Mouse (Mus musculus) ES-E14 (cell line): ENCODE results near the gene Mycbp. TPM values are rescaled to one million over a fixed set of nuclear protein-coding genes. Genes with fewer than 3 reads are reported as not detected.
"Not testable (repeated sequence)": the region's sequence is repeated elsewhere in the genome, so short reads cannot be mapped to it uniquely, and the experiment has no call there.

ENCODE experiments used
- DNase-seq: peaks from one replicate; pipeline ENCODE4 v3.0.0-alpha.2; 2013; ENCODE audit warnings: low read depth, low spot score
- H3K27ac ChIP-seq: 2 replicates; pipeline ENCODE4 v1.5.1; 2012; ENCODE audit warnings: low read depth, mild to moderate bottlenecking, low read length, moderate library complexity, mixed read lengths; ENCODE audit not compliant: poor library complexity, insufficient read depth, severe bottlenecking
- H3K36me3 ChIP-seq: 2 replicates; pipeline ENCODE4 v1.6.1; 2012; ENCODE audit warnings: mild to moderate bottlenecking, low read length, moderate library complexity, mixed read lengths; ENCODE audit not compliant: control insufficient read depth, poor library complexity, insufficient read depth, severe bottlenecking
- H3K4me1 ChIP-seq, 2 experiments: fragments of 150-350 bp in 1 of 2; sonication (generic) in 1 of 2; 2 replicates each; pipeline ENCODE4 v1.6.1; 2012; ENCODE audit warnings: low read length in 2 of 2, mild to moderate bottlenecking in 1 of 2, mixed read lengths in 1 of 2; ENCODE audit not compliant: control insufficient read depth in 2 of 2, insufficient read depth in 2 of 2, poor library complexity in 1 of 2
- H3K4me3 ChIP-seq, 2 experiments: fragments of 150-350 bp in 1 of 2; sonication (generic) in 1 of 2; 2 replicates each; pipeline ENCODE4 v1.5.1; 2012; ENCODE audit warnings: low read length in 2 of 2, low read depth in 1 of 2, mild to moderate bottlenecking in 1 of 2, mixed read lengths in 1 of 2; ENCODE audit not compliant: insufficient read depth in 1 of 2, poor library complexity in 1 of 2, severe bottlenecking in 1 of 2
- H3K9ac ChIP-seq: 2 replicates; pipeline ENCODE4 v1.6.1; 2012; ENCODE audit warnings: low read depth, mild to moderate bottlenecking, low read length, mixed read lengths; ENCODE audit not compliant: poor library complexity, insufficient read depth, severe bottlenecking
- H3K9me3 ChIP-seq: fragments of 150-350 bp; sonication (generic); 2 replicates; pipeline ENCODE4 v1.6.1; 2012; ENCODE audit warnings: low read depth, mild to moderate bottlenecking, low read length; ENCODE audit not compliant: control insufficient read depth, insufficient read depth
- CHD2 ChIP-seq: IDR thresholded peaks from 2 replicates; pipeline ENCODE4 v1.6.1; 2014; ENCODE audit warnings: mild to moderate bottlenecking, low read depth, low read length, inconsistent platforms
- HCFC1 ChIP-seq: IDR thresholded peaks from 2 replicates; pipeline ENCODE4 v1.6.1; 2012; ENCODE audit warnings: low read length, inconsistent platforms, borderline replicate concordance; ENCODE audit not compliant: insufficient read depth
- MAFK ChIP-seq: IDR thresholded peaks from 2 replicates; pipeline ENCODE4 v1.6.1; 2014; ENCODE audit warnings: mild to moderate bottlenecking, low read depth, low read length, inconsistent platforms; ENCODE audit not compliant: insufficient read depth
- ZC3H11A ChIP-seq: IDR thresholded peaks from 2 replicates; pipeline ENCODE4 v1.6.1; 2012; ENCODE audit warnings: low read depth, mild to moderate bottlenecking, inconsistent platforms, low read length, borderline replicate concordance
- ZNF384 ChIP-seq: IDR thresholded peaks from 2 replicates; pipeline ENCODE4 v1.6.1; 2012; ENCODE audit warnings: low read depth, low read length, inconsistent platforms
- in situ Hi-C, 2 experiments: fragments of 600-800 bp; cut with MboI; formaldehyde crosslinking; loops; one replicate each; pipeline ENCODE4 v1.15.1; 2025; ENCODE audit warnings: low sequenced_read_pairs in 2 of 2, inconsistent platforms in 1 of 2; ENCODE audit not compliant: unreplicated experiment in 2 of 2
- total RNA-seq: library from RNA; depleted of rRNA; stranded (reverse); fragments of 300-350 nt; gene quantifications from 2 replicates; pipeline ENCODE4 v1.2.3, GENCODE M21; 2012

Mycbp gene
- total RNA-seq, 1 experiment, result 49.5 TPM

GRCm38 (mm10) chr4:123929994-123930393 is 25.4 kb downstream of the Mycbp start:
- Histone ChIP-seq H3K36me3 (peaks cover 15% of the 10 kb centered on the region), H3K9ac (no peak overlapping the region), H3K27ac (no peak overlapping the region), H3K4me3 (no peak overlapping the region), H3K9me3 (no peaks in the 10 kb centered on the region), H3K4me1 (no peaks in the 10 kb centered on the region)
- in situ Hi-C loops, result loop anchor here in 1 of 2 experiments (25.0 kb wide), 1 partner anchor 757 kb away; the partner anchor contains the start of gene Utp11
- no peak for DNase-seq
- TF ChIP-seq ZNF384 (peak; percentile 72), CHD2 (no peak)

- DNase-seq, result no peak
- Histone ChIP-seq H3K36me3 (peaks cover 28% of the 10 kb centered on the region), H3K9ac (no peak overlapping the region), H3K27ac (no peak overlapping the region), H3K4me1 (no peaks in the 10 kb centered on the region), H3K4me3 (no peak overlapping the region), H3K9me3 (no peaks in the 10 kb centered on the region)
- in situ Hi-C loops, result loop anchor here in 1 of 2 experiments (25.0 kb wide), 1 partner anchor 753 kb away; the partner anchor contains the start of gene Utp11
- no peak for TF ChIP-seq ZNF384
- no peak for TF ChIP-seq ZC3H11A
- TF ChIP-seq HCFC1, result no peak
These were observed 29.7 kb downstream of the Mycbp start for GRCm38 (mm10) chr4:123934306-123934705.

- no peak for TF ChIP-seq HCFC1
- peaks cover 27% of the 10 kb centered on the region for H3K36me3 ChIP-seq
These were observed 31.4 kb downstream of the Mycbp start for GRCm38 (mm10) chr4:123936059-123936458.

GRCm38 (mm10) chr4:123939838-123940237 is 35.2 kb downstream of the Mycbp start:
- H3K9ac ChIP-seq, result no peak overlapping the region
- no peak overlapping the region for H3K4me3 ChIP-seq
- TF ChIP-seq ZC3H11A (no peak), CHD2 (no peak), MAFK (no peak), ZNF384 (no peak)
- H3K27ac ChIP-seq, result no peak overlapping the region
- H3K36me3 ChIP-seq, result peaks cover 16% of the 10 kb centered on the region
- no peaks in the 10 kb centered on the region for H3K4me1 ChIP-seq
- DNase-seq, result peak; percentile 79
- in situ Hi-C loops, result loop anchor here in 1 of 2 experiments (25.0 kb wide), 1 partner anchor 747 kb away; the partner anchor contains the start of gene Utp11
- H3K9me3 ChIP-seq, result no peaks in the 10 kb centered on the region

More at GRCm38 (mm10) chr4:123936059-123936458, 31.4 kb downstream of the Mycbp start:
- in situ Hi-C loops, result loop anchor here in 1 of 2 experiments (25.0 kb wide), 1 partner anchor 751 kb away; the partner anchor contains the start of gene Utp11
- no peaks in the 10 kb centered on the region for H3K9me3 ChIP-seq
- no peak for DNase-seq
- no peaks in the 10 kb centered on the region for H3K4me1 ChIP-seq
- no peak overlapping the region for H3K4me3 ChIP-seq
- H3K27ac ChIP-seq, result no peak overlapping the region
- H3K9ac ChIP-seq, result no peak overlapping the region

GRCm38 (mm10) chr4:123940878-123941277 is 36.2 kb downstream of the Mycbp start:
- H3K4me3 ChIP-seq, H3K9me3 ChIP-seq, H3K9ac ChIP-seq, H3K36me3 ChIP-seq, H3K27ac ChIP-seq, DNase-seq, H3K4me1 ChIP-seq: not testable (repeated sequence)
- in situ Hi-C loops, result loop anchor here in 1 of 2 experiments (25.0 kb wide), 1 partner anchor 746 kb away; the partner anchor contains the start of gene Utp11
